Mouse (Mus musculus) hindbrain, embryonic 15.5 days (tissue): ENCODE data around the gene 1700066M21Rik. TPM values are rescaled to one million over a fixed set of nuclear protein-coding genes. Genes with fewer than 3 reads are reported as not detected.
A peak's percentile ranks its signal among the peaks of the same experiment; 100 is the strongest.

ENCODE experiments used
- ATAC-seq: fragments of 200-750 bp; cut with Nextera tagmentation; 2 replicates; pipeline ENCODE4 v1.8.0; 2017; ENCODE audit warnings: low read depth, moderate number of reproducible peaks, moderate TSS enrichment; ENCODE audit not compliant: low FRiP score
- H3K27ac ChIP-seq: fragments of 300-500 bp; sonication (generic); replicated peaks from 2 replicates; pipeline ENCODE4 v1.5.1; 2015; ENCODE audit warnings: mild to moderate bottlenecking, inconsistent platforms
- H3K27me3 ChIP-seq: fragments of 300-500 bp; sonication (generic); 2 replicates; pipeline ENCODE4 v1.6.1; 2015; ENCODE audit warnings: control low read depth, inconsistent platforms
- H3K36me3 ChIP-seq: fragments of 300-500 bp; sonication (generic); 2 replicates; pipeline ENCODE4 v1.6.1; 2015; ENCODE audit warnings: control low read depth, inconsistent platforms
- H3K4me1 ChIP-seq: fragments of 300-500 bp; sonication (generic); replicated peaks from 2 replicates; pipeline ENCODE4 v1.6.1; 2015; ENCODE audit warnings: control low read depth, inconsistent platforms
- H3K4me2 ChIP-seq: fragments of 300-500 bp; sonication (generic); 2 replicates; pipeline ENCODE4 v1.6.1; 2015; ENCODE audit warnings: moderate library complexity, mild to moderate bottlenecking, inconsistent platforms
- H3K4me3 ChIP-seq: fragments of 300-500 bp; sonication (generic); 2 replicates; pipeline ENCODE4 v1.5.1; 2015; ENCODE audit warnings: mild to moderate bottlenecking, inconsistent platforms
- H3K9ac ChIP-seq: fragments of 300-500 bp; sonication (generic); 2 replicates; pipeline ENCODE4 v1.6.1; 2015; ENCODE audit warnings: inconsistent platforms
- H3K9me3 ChIP-seq: fragments of 300-500 bp; sonication (generic); 2 replicates; pipeline ENCODE4 v1.6.1; 2016; ENCODE audit warnings: control low read depth, inconsistent platforms
- WGBS: fragments of 180-500 bp; shearing (Covaris S2); methylation state at CpG from one replicate; pipeline ENCODE4 v1.1.7; 2015; 5-methylcytosine and 5-hydroxymethylcytosine counted together
- polyA plus RNA-seq: library from polyadenylated mRNA; unstranded; fragments of >200 nt; fragmentation: Nextera tagmentation; extraction: Ambion mirVana; gene quantifications from 2 replicates; pipeline ENCODE4 v1.2.1, GENCODE M21; 2015

The 1700066M21Rik gene
- polyA plus RNA-seq, 1 experiment from 2014 or later: 21.1 TPM

DNA sequence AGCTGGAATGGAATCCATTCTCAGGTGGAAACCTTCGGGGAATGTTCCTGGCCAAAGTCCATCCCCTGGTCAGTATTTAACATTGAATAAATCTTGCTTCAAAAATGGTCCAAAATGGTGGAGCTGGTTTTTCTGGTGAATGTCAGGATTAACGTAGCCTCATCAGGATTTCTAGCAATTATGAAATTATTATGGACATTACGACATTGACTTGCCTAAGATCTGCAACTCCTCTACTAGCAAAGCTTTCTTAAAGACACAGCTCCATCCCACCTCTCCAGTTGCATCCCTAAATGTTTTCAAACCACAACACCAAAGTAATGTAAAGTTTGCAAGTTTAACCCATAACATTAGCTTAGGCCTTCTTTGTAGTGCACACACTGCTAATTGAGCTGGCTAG is 10.0 kb upstream of the 1700066M21Rik start:
- no peaks in the 10 kb centered on the region for H3K27me3 ChIP-seq
- no peak for ATAC-seq
- no peak overlapping the region for H3K4me2 ChIP-seq
- H3K4me1 ChIP-seq: no peaks in the 10 kb centered on the region
- no peaks in the 10 kb centered on the region for H3K9me3 ChIP-seq
- WGBS: 93% methylated on average over 3 of the region's 3 CpGs
- H3K27ac ChIP-seq: no peak overlapping the region
- no peak overlapping the region for H3K9ac ChIP-seq
- H3K36me3 ChIP-seq: no peaks in the 10 kb centered on the region
- no peak overlapping the region for H3K4me3 ChIP-seq

DNA sequence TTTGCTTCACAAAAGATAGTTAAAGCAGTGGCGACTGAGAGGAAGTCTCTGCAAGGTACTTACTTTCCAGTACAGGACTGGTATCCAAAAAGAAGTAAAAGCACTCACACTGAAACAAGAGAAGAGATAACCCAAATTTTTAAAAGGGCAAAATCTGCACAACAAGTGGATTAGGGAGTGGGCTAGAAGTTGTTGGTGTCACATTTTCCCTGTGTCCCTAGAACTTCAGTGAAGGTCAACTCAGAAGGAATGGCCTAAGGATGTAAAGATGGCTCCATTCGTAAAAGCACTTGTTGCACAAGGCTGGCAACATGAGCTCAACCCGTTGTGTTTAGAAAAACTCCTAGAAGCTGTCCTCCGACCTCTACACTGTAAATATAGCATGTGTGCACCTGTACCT is 8.3 kb upstream of the 1700066M21Rik start:
- no peak for ATAC-seq
- H3K4me3 ChIP-seq: no peak overlapping the region
- 90% methylated on average over 4 of the region's 4 CpGs for WGBS

GRCm38 (mm10) chr1:57370451-57370850 is 7.0 kb upstream of the 1700066M21Rik start:
- Histone ChIP-seq H3K9ac (no peak overlapping the region), H3K4me3 (no peak overlapping the region), H3K27ac (no peak overlapping the region), H3K4me2 (no peak overlapping the region), H3K27me3 (no peaks in the 10 kb centered on the region), H3K4me1 (no peaks in the 10 kb centered on the region), H3K9me3 (no peaks in the 10 kb centered on the region), H3K36me3 (no peaks in the 10 kb centered on the region)
- 80% methylated on average over 4 of the region's 4 CpGs for WGBS
- no peak for ATAC-seq

More for the DNA sequence above, 8.3 kb upstream of the 1700066M21Rik start:
- no peaks in the 10 kb centered on the region for H3K4me1 ChIP-seq
- H3K27ac ChIP-seq: no peak overlapping the region
- H3K27me3 ChIP-seq: no peaks in the 10 kb centered on the region
- no peaks in the 10 kb centered on the region for H3K9me3 ChIP-seq
- H3K36me3 ChIP-seq: no peaks in the 10 kb centered on the region
- H3K9ac ChIP-seq: no peak overlapping the region
- H3K4me2 ChIP-seq: no peak overlapping the region

- Histone ChIP-seq H3K4me3 (no peak overlapping the region), H3K9me3 (no peaks in the 10 kb centered on the region), H3K36me3 (no peaks in the 10 kb centered on the region)
These were observed 2.1 kb upstream of the 1700066M21Rik start for GRCm38 (mm10) chr1:57375276-57375675.

DNA sequence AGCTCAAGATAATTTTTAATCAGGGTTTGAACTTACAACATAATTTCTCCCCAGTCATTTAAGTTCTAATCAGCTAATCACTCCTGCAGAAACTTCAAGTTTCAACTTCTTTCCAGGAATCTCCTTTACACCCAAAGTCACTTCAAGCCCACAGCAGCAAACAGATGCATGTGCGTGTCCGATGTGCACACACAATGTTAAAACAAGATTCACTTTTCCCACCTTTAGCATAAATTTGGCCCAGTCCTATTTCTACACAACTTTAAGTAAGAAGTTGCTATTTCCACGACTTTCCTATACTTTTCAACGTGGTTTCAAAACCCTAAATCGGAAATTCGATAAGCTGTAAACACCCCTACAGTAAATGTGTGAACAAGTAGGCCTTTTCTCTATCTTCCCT is 614 bp upstream of the 1700066M21Rik start:
- ATAC-seq: no peak
- peak overlapping the region; percentile 68 for H3K4me3 ChIP-seq
- H3K4me2 ChIP-seq: peak overlapping the region; percentile 70
- H3K9me3 ChIP-seq: no peaks in the 10 kb centered on the region
- H3K4me1 ChIP-seq: peaks cover 18% of the 10 kb centered on the region
- H3K27me3 ChIP-seq: no peaks in the 10 kb centered on the region
- 71% methylated on average over 6 of the region's 6 CpGs for WGBS
- H3K27ac ChIP-seq: no peak overlapping the region
- H3K9ac ChIP-seq: no peak overlapping the region
- no peaks in the 10 kb centered on the region for H3K36me3 ChIP-seq

More at GRCm38 (mm10) chr1:57375276-57375675, 2.1 kb upstream of the 1700066M21Rik start:
- Histone ChIP-seq H3K4me1 (peaks cover 18% of the 10 kb centered on the region), H3K27ac (no peak overlapping the region), H3K9ac (no peak overlapping the region), H3K4me2 (no peak overlapping the region), H3K27me3 (no peaks in the 10 kb centered on the region)
- WGBS: 98% methylated on average over 2 of the region's 2 CpGs
- ATAC-seq: no peak

DNA sequence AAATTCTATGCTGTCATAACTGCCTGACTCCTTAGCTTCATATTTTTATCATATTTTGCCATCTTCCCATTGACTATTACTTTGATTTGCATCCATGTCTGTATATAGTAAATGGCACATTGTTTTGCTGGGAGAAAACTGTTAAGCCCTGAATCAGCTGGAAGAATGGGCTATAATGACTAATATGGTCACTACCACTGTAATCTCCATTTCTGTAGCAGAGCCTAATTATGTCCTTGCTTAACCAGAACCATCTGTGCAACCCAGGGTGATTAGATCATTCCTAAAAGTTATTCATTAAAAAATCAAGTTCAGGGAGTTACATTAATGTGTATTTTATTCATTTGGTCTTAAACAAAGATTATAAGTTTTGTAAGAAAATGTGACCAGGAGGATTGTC is 9.1 kb downstream of the 1700066M21Rik start:
- no peak overlapping the region for H3K27ac ChIP-seq
- H3K4me1 ChIP-seq: no peaks in the 10 kb centered on the region
- H3K9ac ChIP-seq: no peak overlapping the region
- no peaks in the 10 kb centered on the region for H3K27me3 ChIP-seq
- no peak overlapping the region for H3K4me3 ChIP-seq
- ATAC-seq: no peak
- H3K4me2 ChIP-seq: no peak overlapping the region
- peaks cover 16% of the 10 kb centered on the region for H3K36me3 ChIP-seq
- H3K9me3 ChIP-seq: no peaks in the 10 kb centered on the region

DNA sequence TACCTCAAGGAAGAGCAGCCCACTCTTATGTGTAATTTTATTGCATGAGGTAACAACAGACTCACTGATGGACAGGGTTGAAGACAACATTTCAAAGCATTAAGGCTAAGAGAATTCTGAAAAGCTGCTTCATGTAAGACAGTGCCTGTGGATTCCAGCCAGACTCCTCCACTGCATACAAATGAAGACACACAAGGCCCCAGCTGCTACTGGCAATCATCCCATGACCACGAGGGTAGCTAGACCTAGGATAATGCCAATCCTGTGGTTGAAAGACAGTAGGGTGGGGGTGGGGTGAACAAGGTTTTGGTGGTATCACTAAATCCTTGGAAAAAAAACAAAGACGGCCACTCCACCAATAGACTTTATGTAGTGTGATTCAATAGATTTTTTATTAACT is 10.5 kb downstream of the 1700066M21Rik start:
- 32% methylated on average over 2 of the region's 2 CpGs for WGBS
- Histone ChIP-seq H3K9ac (no peak overlapping the region), H3K4me1 (no peaks in the 10 kb centered on the region), H3K27ac (no peak overlapping the region), H3K27me3 (no peaks in the 10 kb centered on the region), H3K4me3 (no peak overlapping the region), H3K36me3 (peaks cover 17% of the 10 kb centered on the region), H3K9me3 (no peaks in the 10 kb centered on the region), H3K4me2 (no peak overlapping the region)
- peak; percentile 93 for ATAC-seq

GRCm38 (mm10) chr1:57388402-57389155 is 11.2 kb downstream of the 1700066M21Rik start:
- H3K27ac ChIP-seq: 0 out of 2 replicates have a peak overlapping the region, but pooled peaks have one; percentile 10
- no peaks in the 10 kb centered on the region for H3K27me3 ChIP-seq
- no peak for ATAC-seq
- no peak overlapping the region for H3K9ac ChIP-seq
- H3K9me3 ChIP-seq: no peaks in the 10 kb centered on the region
- no peaks in the 10 kb centered on the region for H3K4me1 ChIP-seq
- H3K4me2 ChIP-seq: no peak overlapping the region
- H3K36me3 ChIP-seq: peaks cover 20% of the 10 kb centered on the region
- no peak overlapping the region for H3K4me3 ChIP-seq
- WGBS: 75% methylated on average over 8 of the region's 8 CpGs

DNA sequence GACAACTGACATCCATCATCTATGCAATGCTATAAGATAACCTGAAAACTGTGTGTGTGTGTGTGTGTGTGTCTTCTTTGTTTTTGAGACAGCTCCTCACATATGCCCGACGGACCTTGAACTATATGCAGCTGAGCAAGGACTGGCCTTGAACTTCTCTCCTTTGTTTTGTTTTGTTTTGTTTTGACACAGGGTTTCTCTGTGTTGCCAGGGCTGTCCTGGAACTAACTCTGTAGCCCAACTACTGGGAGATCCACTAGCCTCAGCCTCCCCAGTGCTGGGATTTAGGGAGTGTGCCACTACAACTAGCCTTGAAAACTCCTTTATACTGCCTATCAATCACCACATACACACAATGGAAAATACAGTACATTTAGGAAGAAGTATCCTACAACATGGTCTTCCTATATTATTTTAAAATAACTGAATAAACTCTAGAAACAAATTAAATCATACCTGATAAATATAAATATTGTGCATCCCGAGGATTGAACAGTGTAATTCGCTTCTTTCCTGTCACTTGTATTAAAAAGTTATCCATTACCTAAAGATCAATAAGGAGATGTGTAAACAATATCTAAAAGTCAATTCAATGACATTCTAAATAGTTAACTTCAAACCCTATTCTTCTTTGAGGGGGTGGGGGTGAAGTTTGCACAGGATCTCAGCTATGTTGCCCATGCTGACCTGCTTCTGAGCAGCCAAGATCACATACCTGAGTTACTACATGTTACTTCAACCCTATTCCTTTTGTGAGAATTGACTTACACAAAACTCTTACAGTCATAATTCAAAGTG is 13.8 kb downstream of the 1700066M21Rik start:
- Histone ChIP-seq H3K36me3 (peaks cover 23% of the 10 kb centered on the region), H3K27ac (no peak overlapping the region), H3K4me3 (no peak overlapping the region), H3K27me3 (no peaks in the 10 kb centered on the region), H3K4me1 (no peaks in the 10 kb centered on the region), H3K9ac (no peak overlapping the region), H3K9me3 (no peaks in the 10 kb centered on the region), H3K4me2 (no peak overlapping the region)
- 95% methylated on average over 4 of the region's 4 CpGs for WGBS
- ATAC-seq: no peak

GRCm38 (mm10) chr1:57392417-57392816 is 15.0 kb downstream of the 1700066M21Rik start:
- Histone ChIP-seq H3K4me2 (no peak overlapping the region), H3K27ac (no peak overlapping the region), H3K36me3 (peaks cover 30% of the 10 kb centered on the region), H3K9me3 (no peaks in the 10 kb centered on the region), H3K4me1 (no peaks in the 10 kb centered on the region), H3K4me3 (no peak overlapping the region), H3K9ac (no peak overlapping the region), H3K27me3 (no peaks in the 10 kb centered on the region)
- whole genome bisulfite sequencing: 87% methylated on average over 4 of the region's 4 CpGs
- ATAC-seq: no peak

- 66% methylated on average over 3 of the region's 3 CpGs for WGBS
- Histone ChIP-seq H3K4me1 (no peaks in the 10 kb centered on the region), H3K27me3 (no peaks in the 10 kb centered on the region), H3K9ac (no peak overlapping the region), H3K27ac (no peak overlapping the region), H3K9me3 (no peaks in the 10 kb centered on the region), H3K4me2 (no peak overlapping the region), H3K4me3 (no peak overlapping the region), H3K36me3 (peaks cover 23% of the 10 kb centered on the region)
- ATAC-seq: no peak
These were observed 16.6 kb downstream of the 1700066M21Rik start for GRCm38 (mm10) chr1:57394051-57394450.

- no peak overlapping the region for H3K9ac ChIP-seq
- no peak for ATAC-seq
- no peak overlapping the region for H3K27ac ChIP-seq
- peaks cover 23% of the 10 kb centered on the region for H3K36me3 ChIP-seq
- no peak overlapping the region for H3K4me2 ChIP-seq
- peaks cover 4% of the 10 kb centered on the region for H3K4me1 ChIP-seq
- no peak overlapping the region for H3K4me3 ChIP-seq
- no peaks in the 10 kb centered on the region for H3K27me3 ChIP-seq
- H3K9me3 ChIP-seq: no peaks in the 10 kb centered on the region
- WGBS: 85% methylated on average over 2 of the region's 2 CpGs
These were observed 22.9 kb downstream of the 1700066M21Rik start for GRCm38 (mm10) chr1:57400321-57400720.
